Mouse (Mus musculus) olfactory bulb, adult 2 months (tissue): Measurements from ENCODE around the gene Igfbp5.

ENCODE experiments used
- CTCF ChIP-seq: fragments of 200-500 bp; IDR thresholded peaks from 2 replicates; pipeline ENCODE4 v1.5.1; 2012; ENCODE audit warnings: low read depth, mild to moderate bottlenecking, low read length, moderate library complexity; ENCODE audit not compliant: insufficient read depth
- POLR2A ChIP-seq: fragments of 200-500 bp; IDR thresholded peaks from 2 replicates; pipeline ENCODE4 v1.6.1; 2012; ENCODE audit warnings: mild to moderate bottlenecking, low read depth, low read length, moderate library complexity; ENCODE audit not compliant: insufficient read depth

DNA sequence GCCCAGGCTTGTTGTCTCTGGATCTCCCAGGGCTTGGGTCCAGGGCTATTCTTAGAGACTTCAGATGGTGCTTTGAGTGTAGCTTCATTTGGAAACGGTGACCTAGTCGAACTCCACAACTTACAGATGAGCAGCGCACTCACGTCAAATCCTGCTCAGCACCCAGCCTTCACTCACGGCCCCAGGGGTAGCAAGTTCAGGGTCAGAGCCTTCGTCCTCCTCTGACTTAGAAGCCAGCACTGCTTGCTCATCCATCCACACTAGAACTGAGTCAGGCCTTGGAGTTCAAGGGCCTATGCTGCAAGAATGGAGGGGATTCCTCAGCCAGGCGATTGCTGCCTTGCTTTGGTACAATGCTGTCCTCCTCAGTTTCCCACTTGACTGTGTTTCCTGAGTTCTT lies 34.9 kb downstream of the Igfbp5 start:
- TF ChIP-seq CTCF = no peak
- no peak for TF ChIP-seq POLR2A
